Mouse (Mus musculus): ENCODE measurements around the gene Xkr7. TPM values are rescaled to one million over a fixed set of nuclear protein-coding genes. Genes with fewer than 3 reads are reported as not detected.

Gene Xkr7
- total RNA-seq, 1 experiment from 2014 or later: 0.93 TPM

DNA sequence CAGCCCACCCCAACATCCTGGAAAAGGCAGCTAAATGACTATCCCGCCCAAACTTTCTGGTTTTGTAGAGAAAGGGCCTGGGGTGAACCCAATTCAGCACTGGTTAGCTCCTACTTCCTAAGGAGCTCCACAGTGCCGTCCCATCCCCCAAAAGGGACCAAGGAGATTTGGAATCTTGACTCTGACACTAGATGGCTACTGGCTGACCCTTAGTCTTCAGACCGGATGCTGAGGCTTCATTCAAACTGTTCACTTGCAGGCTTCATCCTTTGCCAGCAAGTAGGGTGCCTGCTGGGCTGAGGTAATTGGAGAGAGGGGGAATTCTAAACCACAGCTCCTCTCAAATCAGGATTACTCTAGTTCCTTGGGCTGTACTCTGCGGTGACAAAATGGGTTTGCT lies 1.3 kb downstream of the Xkr7 start:
- DNase-seq: no peak

DNA sequence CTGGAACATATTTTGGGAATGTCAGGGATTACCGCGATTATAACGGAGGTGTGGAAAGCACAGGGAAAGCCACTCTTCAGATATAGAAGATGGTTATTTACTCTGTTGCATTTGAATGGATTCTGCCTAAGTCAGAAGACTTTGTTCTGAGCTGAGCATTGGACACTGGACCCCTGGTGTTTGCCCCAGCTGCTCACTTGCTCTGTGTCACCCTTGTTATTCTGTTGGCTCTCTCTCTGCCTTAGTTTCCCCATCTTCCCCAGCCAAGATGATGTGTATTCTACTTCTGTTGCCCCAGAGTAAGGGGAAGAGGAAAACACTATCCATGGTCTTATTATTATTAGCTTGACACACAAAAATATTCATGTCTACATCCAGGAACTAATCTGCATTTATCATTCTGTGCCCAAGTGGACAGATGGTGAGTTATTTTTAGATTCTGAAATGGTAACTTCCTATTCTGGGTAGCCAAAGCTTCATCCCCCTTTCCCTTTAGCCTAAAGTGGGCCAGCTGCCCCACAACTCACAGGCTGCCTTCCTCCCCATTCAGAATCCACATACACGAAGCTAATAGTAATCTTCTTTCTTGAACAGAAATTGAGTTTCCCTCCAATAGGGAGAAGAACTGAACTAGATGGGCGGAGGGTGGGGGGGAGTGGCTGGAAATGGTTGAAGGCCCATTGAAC lies 2.0 kb downstream of the Xkr7 start:
- no peak for DNase-seq

DNA sequence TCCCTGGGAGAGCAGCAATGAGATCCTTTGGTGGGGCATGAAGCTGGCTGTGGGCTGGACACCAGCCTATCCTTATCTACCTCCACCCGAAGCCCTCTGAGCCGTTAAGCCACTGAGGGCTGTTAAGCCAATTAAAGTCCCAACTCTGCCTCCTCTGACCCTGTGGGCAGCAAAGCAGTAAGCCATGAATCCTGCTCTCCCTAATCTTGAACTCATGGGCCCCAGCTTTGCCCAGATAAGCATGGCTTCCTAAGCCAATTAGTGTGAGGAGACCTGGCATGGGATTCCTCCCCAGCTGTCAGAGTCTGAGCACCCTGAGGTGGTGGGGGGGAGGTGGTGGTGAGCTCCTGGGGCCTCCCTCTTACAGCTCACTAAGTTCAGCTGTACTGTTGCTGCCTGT lies 5.0 kb downstream of the Xkr7 start:
- no peak for DNase-seq

DNA sequence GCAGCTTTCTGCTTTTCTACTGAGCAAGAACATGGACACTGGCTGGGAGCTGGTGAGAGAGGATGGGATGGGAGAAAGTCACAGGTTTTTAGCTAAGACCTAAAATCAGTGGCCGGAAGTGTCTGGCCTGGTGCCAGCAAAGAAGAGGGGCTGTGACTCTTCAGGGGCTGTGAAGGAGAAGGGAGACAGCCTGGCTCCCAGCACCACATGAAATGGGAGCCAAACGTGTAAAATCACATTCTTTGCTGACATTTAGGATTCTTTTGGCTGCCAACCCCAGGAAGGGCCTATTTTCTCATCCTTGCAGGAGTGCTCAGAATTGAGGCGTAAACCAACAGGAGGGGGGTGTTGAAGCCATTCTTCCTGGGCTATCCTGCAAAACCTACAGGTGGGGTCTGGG lies 12.2 kb downstream of the Xkr7 start:
- DNase-seq: no peak

DNA sequence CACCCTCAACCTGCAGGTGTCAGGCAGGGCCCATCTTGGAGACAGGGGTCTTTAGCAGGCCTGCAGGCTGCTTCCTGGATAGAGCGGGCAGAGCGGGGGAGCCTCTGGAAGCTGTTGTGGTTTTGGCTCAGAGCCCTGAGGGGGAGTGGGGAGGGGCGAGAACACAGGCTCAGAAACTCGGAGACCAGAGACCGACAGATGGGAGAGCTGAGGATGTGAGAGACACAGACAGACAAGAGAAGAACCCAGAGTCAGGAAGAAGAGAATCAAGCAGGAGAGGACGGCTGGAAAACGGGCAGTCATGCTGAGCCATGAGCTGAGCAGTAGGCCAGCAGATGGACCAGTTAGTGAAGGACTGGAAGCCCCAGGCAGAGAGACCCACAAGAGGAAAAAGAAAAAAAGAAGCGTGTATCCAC lies 14.2 kb downstream of the Xkr7 start:
- DNase-seq: no peak

DNA sequence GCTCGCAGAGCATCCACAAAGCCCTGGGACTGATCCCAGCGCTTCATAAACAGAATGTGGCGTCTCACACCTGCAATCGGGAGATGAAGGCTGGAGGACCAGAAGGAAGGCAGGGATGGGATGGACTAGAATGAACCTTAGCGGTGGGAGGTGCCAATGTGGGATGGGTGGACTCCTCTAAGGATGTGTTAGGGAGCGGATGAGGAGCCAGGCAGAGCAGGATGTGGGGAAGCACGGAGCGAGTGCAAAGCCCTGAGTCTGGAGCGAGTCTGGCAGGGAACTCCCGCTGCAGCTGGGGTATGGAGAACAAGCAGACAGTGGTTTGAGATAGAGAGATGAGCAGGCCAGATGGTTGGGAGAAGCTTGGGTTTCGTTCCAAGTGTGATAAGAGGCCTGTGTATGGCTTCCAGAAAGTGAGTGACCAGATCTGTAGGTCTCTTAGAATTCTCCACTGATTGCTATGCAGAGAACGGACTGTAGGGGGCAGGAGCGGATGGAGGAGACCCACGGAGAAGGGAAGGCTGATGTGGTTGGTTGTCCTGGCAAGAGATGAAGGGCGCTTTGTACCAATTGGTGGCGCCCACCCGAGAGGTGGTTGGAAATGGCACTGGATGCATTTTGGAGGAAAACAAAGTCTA lies 16.3 kb downstream of the Xkr7 start:
- DNase-seq: peak; percentile 75

DNA sequence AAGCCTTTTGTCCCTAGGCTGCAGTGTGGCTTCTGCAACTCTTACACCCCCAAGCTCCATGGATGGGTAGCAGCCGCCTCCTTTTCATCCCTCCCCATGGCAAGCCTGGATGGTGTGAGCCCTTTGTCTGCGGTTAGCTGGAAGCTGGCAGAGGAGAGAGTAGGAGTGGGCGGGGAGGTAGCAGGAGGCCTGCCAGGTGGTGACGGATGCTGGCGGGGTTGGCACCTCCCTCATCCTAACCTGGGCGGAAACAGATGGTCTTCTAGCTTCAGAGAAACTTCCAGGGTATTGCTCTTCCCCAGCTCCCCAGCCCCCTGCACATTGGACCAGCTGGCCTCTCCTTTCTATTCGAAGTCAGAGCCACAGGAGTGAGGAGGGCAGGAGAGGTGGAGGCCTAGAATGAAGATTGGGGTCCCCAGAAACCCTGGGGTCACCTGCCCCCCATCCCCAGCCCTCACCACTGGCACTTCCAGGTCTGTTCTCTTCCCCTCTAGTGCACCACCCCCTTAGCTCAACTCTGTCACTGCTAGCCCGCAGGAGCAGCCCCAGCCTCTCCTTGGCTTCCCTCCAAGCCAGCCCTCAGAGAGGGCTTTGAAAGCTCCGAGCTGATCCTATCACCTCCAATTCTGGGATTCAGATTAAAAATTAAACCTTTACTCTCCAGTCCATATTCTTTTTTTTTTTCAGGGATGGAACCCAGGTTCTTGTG lies 17.8 kb downstream of the Xkr7 start:
- no peak for DNase-seq

DNA sequence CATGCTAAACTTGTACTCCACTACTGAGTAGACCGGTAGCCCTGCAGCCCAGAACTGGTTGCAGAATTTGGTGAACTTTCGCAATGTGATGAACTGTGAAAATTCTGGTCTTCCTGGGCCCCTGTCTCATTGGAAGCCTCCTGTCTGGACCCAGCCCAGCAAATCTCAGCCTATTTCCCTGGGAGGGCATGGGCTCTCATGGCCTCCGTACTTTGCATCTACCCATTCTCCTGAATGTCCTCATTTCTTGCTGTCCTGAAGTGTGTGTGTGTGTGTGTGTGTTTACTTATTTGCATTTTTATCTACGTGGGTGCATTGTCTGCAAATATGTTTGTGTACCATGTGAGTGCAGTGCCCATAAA lies 18.3 kb downstream of the Xkr7 start:
- DNase-seq: no peak

DNA sequence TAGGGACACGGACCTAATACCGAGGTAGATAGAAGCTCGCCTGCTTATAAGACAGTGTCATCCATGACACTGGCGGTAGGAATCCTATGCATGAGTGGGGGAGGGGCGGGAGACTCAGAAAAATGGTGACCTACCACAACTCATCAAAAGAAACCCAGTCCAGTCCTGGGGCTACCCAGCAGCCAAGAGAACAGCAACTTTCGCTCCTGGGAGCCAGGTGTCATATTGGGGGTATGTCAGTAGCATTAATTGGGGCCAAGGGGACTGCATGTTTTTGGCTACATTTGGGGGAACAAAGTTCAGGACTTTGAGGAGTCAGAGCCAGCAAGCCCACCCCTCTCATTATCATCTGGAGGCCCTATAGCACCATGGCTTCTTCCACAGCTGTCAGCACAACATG lies 19.4 kb downstream of the Xkr7 start:
- DNase-seq: no peak

DNA sequence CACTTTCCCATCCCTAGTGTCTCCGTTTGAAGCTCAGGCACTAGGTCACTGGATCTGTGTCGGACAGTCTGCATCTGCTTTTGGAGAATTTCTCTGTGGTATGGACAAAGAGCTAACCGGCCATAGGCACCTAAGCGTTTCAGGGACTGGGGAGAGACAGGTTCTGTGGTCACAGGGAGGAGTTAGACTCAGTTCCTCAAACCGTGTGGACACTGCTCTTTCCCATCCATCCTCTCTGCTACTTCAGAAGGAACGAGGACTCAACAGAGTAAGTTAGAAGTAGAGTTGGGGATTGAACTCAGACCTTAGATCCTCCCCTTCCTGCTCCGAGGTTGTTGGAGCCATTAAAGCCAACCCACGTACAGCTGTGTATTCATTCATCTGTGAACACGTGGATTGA lies 19.9 kb downstream of the Xkr7 start:
- no peak for DNase-seq

DNA sequence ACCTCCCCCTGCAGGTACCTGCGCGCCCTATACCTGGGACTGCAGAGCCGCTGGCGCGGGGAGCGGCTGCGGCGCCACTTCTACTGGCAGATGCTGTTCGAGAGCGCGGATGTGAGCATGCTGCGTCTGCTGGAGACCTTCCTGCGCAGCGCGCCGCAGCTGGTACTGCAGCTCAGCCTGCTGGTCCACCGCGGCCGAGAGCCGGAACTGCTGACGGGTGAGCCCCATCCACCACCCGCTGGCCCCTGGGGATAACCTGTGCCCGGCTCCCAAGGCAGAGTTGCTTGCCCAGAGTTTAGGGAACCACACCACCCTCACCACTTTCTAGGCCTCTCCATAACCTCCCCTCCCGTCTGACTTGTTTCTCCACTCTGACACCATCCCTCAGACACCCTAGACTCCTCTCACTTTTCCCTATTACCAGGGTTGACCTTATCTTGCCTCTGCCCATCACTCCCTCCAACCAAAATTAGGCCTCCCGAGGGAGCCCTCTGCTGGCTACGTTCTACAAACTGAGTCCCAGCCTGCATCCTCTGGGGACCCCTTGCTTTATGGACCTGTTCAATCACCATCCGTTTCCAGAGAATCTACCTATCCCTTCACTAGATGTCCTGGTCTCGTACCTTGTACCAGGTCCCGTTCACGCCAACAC lies 21.2 kb downstream of the Xkr7 start:
- no peak for DNase-seq

DNA sequence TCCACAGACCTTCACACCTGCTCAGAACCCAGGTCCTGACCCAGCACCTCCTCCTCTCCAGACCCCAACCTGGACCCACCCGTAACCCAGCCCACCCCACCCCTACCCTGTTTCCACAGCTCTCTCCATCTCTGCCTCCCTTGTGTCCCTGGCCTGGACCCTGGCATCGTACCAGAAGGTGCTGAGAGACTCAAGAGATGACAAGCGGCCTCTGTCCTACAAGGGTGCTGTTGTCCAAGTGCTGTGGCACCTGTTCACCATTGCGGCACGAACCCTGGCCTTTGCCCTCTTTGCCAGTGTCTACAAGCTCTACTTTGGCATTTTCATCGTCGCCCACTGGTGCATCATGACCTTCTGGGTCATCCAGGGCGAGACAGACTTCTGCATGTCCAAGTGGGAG lies 22.2 kb downstream of the Xkr7 start:
- no peak for DNase-seq

DNA sequence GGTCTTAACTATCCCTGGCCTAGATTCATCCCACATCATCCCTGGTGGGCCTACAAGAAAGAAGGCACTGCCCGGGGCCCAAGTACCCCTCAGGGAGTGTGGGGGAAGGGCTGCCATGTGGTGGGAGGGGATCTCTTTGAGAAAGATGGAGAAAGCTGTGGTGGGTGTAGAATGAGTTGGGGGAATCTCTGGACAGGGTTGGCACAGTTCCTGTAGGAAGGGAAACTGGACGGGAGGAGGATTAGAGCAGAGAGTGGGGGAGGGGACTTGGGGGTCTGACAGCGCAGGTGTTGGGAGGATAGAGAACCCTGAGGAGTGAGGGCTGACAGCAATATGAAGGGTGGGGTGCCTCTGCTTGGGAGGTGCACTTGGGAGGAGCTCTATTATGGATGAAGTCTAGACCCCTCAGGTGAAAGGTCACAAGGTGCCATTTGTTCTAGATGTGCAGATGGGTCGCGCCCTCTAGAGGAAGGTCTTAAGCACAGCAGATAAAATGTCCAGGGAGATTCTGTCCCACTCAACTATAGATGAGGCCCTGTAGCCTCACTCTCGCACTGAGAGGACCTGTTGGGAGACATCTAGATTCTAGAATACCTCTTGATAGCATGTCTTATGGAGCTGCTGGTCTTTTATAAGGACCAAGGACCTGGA lies 23.7 kb downstream of the Xkr7 start:
- DNase-seq: no peak

DNA sequence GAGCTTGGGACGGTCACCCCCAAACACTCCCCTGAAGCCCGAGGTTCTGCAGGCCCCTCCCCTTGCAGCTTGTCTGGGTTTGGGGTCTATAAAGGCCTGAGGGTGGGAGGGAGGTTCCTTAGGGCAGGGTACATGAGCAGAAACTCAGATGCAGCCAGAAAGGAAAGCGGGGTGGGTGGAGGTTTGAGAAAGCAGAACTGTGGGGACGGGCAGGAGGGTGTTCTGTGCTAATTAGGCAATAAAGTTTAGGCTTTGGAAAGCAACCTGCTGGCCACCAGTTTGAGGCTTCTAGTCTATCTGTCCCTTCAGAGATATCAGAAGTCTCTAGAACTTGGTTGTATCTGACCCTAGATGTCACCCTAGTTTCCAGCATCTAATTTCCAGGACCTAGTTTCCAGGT lies 26.7 kb downstream of the Xkr7 start:
- DNase-seq: no peak

DNA sequence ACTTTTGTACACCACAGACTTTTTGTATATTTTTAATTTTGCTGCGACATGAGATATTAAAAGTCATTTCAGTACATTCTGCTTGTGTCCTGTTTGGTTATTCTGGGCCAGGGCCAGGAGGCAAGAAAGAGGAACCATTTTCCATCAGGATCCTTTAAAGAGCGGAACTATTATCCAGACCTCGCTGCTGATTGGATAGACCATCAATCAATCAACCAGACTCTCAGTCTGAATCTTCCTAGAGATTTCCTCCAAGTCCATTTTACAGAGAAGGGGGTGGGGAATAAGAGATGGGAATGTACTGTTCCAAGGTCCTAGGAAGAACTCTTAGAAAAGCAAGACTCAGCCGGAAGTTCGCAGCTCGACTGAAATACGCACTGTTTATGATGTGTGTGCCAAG lies 28.6 kb downstream of the Xkr7 start:
- DNase-seq: no peak

DNA sequence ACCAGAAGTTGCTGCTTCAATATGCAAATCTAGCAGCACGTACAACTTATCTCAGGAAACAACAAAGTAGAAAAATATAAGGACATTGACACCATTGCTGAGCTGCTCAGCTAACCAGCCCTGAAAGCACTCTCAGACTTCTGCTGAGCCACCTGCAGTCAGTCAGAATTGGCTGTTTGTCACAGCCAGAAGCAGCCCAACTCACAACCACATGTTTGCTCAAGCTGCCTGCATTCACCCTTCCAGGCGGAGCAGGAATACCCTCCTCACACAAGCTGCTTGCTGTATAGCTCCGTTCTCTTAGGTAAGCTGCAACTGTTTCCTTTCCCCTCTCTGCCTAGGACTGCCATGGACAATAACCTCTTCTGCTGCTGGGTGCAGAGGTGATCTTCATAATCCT lies 31.7 kb downstream of the Xkr7 start:
- no peak for DNase-seq

DNA sequence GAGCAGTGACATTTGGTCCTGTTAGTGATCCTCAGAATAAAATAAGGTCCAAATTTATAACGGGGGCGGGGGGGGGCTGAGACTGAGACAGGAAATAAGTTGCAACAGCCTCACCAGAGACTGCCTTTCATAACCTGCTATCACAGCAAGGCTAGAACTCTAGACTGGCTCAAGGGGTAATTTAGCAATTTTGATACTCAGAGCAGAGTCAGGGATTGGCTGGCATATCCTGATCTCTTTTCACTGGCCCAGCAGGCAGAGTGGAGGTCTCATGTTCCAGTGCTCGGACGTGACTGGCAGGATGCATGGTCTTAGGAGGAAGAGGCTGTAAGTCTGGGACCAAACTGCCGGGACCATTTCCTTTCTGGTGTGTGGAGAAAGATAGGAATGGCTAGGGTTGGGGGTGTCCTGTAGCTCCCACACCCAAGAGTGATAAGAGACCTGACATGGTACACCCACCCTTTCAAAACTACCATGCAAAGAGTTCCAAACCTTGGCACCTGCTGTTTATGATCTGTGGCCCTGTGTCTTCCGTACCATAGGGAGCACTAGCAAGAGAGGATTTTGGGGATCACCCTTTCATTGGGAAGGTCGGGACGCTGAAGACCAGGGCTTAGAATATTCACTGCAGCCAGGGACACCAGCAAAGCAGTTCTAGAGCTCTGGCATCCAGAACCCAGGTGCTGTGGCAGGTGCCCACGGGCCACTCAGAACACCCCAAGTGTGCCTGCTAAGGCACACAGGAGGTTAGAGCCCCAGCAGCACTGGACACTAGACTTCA lies 32.7 kb downstream of the Xkr7 start:
- no peak for DNase-seq

DNA sequence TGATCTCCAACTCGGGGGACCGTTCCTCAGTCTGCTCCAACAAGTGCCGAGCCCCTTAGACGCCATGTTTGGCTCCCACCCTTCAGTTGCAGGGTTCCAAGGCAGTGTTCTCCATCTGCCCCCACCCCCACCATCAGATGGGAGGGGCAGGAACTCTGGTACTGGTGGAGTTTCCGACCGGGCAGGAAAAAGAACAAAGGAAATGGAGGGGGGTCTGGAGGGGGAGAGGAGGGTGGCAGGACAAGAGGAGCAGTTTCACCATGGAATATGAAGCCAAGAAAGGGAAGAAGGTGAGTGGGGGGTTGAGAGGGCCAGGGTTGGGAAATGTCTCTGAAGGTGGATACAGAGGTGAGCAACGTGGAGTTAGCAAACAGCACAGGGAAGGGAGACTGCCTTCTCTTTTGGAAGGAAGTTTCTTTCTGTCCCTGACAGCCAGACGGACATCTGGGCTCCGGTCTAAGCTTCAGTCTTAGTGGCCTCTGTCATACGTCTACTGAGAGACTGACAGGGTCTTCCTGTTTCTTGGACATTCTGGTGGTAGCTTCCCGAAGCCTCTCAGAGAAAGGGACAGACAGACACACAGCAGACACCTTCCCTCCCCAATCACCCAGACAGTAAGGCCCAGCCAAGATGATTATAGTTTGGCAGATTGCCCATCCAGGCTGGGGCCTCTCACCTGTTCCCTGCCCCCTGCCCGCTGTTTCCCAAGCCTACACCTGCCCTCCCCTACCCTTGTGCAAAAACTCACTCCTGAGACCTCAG lies 34.3 kb downstream of the Xkr7 start, which contains the start of gene Ccm2l:
Ccm2l (plus strand) TSS at position 209 of the 762 bp plus-strand sequence.
- DNase-seq: peak; percentile 60

DNA sequence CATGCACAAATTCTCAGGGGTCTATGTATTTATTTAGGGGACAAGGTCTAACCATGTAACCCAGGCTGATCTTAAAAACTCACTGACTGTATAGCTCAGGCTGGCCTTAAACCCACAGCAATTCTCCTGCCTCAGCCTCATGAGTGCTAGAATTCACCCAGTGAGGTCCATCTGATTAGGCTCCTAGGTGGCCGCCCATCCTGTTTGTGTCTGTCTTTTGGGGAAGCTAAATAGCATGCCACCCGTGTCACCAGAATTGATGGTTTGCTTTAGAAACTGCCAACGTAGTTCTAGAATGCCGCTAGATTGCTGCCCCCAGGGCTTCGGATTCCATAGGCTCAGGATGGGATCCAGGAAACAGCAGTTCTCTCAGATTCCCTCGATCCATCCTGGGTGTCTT lies 35.3 kb downstream of the Xkr7 start:
- DNase-seq: no peak

DNA sequence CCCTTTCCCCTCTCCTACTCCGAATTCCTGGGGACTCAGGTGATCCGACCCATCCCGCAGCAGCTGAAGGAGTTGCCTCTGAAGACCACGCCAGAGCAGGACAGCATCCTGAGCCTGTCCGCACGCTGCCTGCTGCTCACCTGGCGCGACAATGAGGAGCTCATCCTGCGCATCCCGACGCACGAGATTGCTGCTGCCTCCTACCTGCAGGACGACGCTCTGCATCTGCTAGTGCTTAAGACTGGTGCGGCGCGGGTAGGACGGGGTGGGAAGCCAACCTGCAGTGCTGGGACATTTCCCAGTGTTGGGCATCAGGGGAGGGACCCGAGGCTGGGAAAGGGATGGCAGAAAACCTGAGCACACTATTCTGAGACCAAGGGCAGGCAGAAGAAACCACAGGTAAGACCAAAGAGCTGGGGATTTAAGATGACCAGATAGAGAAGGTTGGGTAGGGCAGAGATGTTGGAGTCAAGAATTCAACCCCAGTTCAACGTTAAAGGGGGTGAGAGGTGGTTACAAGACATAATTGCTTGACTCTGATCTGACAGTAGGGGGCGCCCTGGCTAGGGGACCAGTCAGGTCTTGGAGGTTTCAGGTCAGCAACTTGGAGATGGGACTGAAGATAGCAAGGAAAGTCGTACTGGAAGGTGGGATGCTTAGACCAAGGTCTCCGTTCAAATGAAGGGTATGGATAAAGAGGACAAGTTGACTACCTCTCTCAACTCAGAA lies 39.3 kb downstream of the Xkr7 start:
- DNase-seq: peak; percentile 77
